Mouse (Mus musculus) cerebellum, postnatal 25 days (tissue): ENCODE data around the gene Smarca4.

Source experiments
- DNase-seq, 2 experiments: peaks; one replicate each; pipeline ENCODE4 v3.0.0; 2021; ENCODE audit warnings: mixed read lengths in 2 of 2

The Smarca4 gene

DNA sequence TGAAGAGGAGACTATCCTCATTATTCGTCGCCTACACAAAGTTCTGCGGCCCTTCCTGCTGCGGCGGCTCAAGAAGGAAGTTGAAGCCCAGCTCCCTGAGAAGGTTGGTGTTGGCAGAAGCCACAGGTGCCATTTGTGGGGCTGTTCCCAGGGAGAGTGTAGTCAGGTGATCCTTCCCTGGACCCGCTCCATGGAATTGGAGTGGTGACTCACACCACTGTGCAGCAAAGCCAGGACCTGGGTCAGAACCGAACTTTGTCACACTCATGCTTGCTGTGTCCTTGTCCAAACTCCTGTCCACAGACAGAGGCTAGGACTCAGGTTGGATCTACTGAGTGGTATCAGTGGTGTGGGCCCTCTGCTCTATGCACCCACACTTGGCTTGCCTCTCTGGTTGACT lies 53.0 kb downstream of the Smarca4 start:
- DNase-seq: peak in 1 of 2 experiments; percentile 45

DNA sequence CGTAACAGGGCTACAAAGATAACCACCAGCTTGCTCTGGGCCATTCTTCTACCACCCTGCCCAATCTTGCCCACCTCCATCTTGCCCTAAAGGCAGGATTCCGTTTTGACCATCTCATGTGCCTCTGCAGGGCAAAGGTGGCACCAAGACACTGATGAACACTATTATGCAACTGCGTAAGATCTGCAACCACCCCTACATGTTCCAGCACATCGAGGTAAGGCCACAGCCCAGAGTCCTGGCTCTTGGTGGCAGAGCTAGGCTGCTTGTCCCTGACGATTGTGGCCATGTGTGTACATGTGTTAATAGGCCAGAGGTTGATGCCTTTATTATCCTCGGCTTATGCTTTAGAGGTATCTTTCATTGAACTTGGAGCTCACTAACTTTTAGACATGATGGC lies 54.4 kb downstream of the Smarca4 start:
- DNase-seq: no peak

- DNase-seq: no peak
Measured at GRCm38 (mm10) chr9:21671753-21672152, 55.8 kb downstream of the Smarca4 start.

GRCm38 (mm10) chr9:21677706-21678105 lies 61.7 kb downstream of the Smarca4 start:
- DNase-seq: no peak

DNA sequence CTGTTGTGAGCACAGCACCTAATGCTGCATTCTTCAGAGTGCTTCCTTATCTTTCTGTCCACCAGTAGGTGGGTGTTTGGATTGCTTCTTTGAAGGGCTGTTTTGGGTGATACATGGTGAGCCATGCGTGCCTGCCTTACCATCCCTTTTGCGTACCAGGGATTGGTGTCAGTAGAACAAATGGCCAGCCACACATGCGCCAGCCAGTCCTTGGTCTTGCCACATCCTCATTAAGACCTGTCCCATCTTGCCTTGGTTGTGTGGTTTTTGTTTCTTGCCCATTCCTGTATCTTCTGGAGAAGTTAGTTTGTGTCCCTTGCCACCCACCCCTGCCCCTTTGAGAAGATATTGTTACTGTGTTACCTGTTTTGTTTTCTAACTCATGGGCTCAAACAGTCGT lies 64.5 kb downstream of the Smarca4 start:
- DNase-seq: no peak

DNA sequence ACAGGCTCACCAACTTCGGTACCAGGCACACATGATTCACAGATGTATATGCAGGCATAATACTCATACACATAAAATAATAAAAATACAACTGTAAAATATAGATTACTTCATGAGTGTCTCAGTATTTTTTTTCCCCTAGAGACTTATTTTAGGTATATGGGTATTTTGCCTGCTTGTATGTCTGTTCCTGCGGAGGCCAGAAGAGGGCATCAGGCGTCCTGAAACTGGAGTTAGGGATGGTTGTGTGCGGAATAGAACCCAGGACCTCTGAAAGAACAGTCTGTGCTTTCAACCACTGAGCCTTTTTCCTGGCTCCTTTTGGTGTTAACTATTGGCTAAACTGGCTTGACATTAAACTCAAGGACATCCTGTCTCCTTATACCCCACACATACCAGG lies 66.9 kb downstream of the Smarca4 start:
- peak in 1 of 2 experiments; percentile 41 for DNase-seq

DNA sequence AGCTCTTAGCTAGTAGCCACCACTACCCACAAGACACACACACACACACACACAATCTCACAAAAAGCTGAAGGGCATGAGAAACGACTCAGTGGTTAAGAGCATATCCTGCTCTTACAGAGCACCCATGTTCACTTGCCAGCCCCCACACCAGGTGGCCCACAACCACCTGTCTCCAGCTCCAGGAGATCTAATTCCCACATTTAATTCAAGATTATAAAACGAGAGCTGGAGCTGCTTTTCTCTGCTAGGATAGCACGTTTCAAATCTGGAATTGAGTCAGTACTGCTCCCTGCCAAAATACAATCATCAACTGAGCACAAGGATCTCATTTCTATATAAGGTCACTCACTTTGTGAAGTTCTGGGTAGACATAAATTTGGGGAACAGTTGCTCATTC lies 67.9 kb downstream of the Smarca4 start:
- no peak for DNase-seq

GRCm38 (mm10) chr9:21688554-21688953 lies 72.6 kb downstream of the Smarca4 start:
- no peak for DNase-seq

GRCm38 (mm10) chr9:21690031-21690430 lies 74.1 kb downstream of the Smarca4 start:
- no peak for DNase-seq

- peak; percentile 32 to 70 for DNase-seq
Measured at GRCm38 (mm10) chr9:21691862-21692261, 75.9 kb downstream of the Smarca4 start.

- no peak for DNase-seq
Measured at GRCm38 (mm10) chr9:21692491-21692890, 76.5 kb downstream of the Smarca4 start.

DNA sequence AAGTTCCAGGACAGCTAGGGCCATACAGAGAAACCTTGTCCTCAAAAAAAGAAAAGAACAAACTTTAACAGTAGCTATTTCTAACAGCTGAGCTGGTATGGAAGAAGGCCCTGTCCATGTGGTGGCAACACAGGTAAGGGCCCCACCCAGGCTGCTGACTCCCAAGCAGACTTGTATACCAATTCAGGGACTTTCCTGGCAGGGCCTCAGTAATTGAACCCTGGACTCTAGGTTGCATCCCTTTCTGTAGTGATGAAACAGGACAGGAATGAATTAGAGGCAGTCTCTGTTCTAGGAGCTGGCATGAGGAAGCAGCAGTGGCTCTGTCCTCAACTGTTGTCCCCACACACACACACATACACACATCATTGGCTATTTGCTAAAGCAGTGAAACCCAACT lies 78.1 kb downstream of the Smarca4 start:
- DNase-seq: no peak

DNA sequence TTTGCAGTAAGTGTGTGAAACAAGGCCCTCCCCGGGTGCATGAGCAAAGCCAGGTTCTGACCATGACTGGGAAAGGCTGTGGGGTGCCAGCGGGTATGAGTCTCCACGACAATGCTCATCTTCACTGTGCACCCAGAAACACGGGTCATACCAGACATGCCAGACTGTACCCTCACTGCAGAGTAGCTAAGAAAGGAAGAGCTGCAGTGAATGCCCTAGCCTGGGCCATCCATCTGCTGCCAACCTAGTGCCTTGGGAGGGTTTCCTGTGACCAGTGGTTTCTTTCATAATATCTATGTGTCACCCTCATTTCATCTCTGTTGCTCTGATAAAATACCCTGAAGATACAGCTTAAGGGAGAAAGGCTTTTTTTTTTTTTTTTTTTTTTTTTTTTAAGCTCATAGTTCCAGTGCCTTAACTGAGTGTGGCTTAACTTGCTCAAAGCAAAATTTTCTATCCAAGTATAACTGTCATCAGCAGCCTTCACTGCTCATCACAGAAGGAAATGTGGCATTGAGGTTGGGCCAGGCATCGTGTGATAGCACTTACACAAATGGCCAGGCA lies 79.3 kb downstream of the Smarca4 start:
- DNase-seq: no peak

GRCm38 (mm10) chr9:21697121-21697520 lies 81.2 kb downstream of the Smarca4 start:
- DNase-seq: no peak

- peak in 1 of 2 experiments; percentile 48 for DNase-seq
Measured at GRCm38 (mm10) chr9:21699280-21699679, 83.3 kb downstream of the Smarca4 start.

DNA sequence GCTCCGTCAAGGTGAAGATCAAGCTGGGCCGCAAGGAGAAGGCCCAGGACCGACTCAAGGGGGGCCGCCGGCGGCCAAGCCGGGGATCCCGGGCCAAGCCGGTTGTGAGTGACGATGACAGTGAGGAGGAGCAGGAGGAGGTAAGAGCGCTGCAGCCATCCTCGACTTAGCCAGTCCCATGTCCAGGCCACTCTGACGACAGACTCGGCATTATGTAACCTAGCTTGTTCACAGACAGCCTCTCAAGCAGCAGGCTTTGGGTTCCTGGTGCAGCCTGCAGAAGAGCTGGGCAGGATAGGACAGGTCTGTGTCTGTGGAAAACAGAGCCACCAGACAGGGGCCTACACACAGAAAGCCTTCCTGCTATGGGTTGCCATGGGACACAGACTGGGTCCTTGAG lies 85.1 kb downstream of the Smarca4 start:
- no peak for DNase-seq

- DNase-seq: no peak
Measured at GRCm38 (mm10) chr9:21703494-21703893, 87.5 kb downstream of the Smarca4 start.

DNA sequence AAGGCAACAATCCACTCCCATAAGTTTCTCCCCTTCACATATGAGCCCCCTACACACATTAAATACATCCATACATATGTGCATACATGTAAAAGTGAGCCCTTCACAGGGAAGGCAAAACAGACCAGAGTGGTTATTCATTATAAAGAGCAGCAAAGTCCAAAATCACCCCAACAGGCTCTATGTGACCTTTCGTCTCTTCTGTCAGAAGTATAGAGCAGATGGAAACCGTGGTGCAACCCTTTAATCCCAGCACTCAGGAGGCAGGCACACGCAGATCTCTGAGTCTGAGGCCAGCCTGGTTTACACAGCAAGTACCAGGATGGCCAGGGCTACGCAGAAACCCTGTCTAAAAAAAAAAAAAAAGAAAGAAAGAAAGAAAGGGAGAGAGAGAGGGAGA lies 90.1 kb downstream of the Smarca4 start:
- no peak for DNase-seq

DNA sequence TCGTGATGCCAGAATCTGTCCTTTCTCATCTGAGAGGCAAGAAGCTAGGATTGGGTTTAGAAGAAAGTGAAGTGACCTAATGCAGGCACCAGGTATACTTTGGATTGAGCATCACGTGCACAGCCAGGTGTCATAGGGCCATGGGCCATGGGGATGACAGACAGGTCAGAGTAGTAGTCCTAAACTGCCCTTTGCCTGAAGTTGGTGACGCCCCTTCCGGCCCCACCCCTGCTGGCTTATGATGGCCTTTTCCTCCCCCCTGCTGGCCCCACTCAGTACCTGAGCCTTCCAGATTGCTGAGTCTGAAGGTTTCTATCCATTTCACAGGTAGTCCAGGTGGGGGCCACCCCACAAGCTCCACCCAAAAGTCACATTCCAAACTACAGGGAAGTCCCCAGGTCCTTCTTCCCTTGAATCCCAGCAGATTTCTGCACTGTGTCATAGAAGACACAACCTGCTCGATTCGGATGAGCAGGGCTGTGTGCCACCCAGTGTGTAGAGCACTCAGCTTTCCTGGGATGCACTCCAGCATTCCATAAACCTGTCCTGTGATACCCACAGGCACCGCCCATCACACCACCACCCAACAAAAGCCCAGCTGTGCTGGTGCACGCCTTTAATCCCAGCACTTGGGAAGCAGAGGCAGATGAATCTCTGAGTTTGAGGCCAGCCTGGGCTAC lies 90.8 kb downstream of the Smarca4 start:
- no peak for DNase-seq

GRCm38 (mm10) chr9:21709340-21709739 lies 93.4 kb downstream of the Smarca4 start:
- peak in 1 of 2 experiments; percentile 53 for DNase-seq

GRCm38 (mm10) chr9:21715298-21715697 lies 99.3 kb downstream of the Smarca4 start:
- DNase-seq: no peak

DNA sequence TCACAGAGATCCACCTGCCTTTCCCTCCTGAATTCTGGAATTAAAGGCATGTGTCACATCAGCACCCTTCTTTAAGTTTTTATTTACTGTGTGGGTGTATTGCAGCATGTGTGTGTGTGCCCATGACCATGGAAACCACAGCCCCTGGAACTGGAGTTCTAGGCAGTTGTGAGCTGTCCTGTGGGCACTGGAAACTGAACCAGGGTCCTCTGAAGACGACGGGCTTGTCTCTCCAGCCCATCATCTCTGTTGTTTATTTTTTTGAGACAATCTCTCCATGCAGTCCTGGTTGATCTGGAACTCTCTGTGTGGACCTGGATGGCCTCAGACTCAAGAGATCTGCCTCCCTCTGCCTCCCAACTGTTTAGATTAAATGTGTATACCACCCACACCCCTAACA lies 101.0 kb downstream of the Smarca4 start:
- DNase-seq: no peak

DNA sequence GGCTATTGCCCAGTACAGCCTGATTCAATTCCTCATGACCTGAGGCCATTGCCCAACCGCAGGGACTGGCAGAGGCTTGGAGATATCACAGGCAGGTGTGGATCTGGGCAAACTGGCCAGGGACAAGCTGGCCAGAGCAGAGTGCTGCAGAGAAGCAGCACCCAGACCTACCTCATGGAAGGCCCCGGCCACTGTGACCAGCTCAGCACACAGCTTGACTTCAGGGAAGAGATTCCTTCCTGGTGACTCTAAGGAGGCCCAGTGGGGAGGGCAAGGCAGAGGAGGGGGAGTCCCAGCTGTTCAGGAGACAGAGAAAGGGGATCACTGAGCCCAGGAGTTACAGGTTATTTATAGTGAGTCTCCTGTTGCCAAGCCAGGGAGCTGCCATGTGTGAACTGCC lies 105.1 kb downstream of the Smarca4 start:
- DNase-seq: no peak

DNA sequence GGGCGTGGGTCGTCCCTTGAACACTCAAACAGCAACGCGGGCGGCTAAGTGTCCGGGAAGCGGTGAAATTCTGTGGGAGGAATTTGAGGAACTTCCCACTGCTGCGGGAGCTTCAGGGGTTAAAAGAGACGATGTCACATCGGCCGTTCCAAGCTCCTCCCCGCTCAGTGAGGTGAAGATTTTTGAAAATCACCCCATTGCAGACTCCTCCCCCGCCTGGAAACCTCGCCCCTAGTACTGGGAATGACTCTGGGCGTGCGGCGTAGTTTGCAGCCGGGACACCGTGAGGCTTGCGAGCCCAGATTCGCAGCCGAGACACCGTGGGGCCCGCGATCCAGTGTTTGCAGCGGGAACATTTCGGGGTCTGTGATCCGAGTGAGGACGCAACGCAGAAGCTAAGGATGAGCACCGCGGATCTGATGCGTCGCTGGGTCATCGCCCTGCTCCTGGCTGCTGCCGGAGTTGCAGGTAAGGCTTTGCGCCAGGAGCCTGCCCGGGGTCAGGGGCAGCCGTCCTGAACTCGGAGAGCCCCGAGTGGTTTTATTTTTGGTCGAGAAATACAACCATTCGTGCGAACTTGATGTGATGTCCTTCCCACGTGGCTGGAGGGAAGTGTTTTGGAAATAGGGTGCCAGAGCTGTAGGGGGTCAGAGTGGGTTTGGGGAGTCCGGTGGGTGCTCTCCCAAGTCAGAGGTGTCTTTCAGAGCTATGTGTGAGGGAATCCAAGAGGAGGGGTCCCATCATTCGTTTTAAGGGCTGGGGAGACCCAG lies 107.6 kb downstream of the Smarca4 start, which contains the start of gene Ldlr:
Gene Ldlr (plus strand): TSS at position 107 of the 770 bp plus-strand sequence.
- peak; percentile 85 to 87 for DNase-seq
